Mouse (Mus musculus): Measurements from ENCODE around the gene Gh. TPM values are rescaled to one million over a fixed set of nuclear protein-coding genes. Genes with fewer than 3 reads are reported as not detected.

The Gh gene
- polyA plus RNA-seq, 1 experiment from 2014 or later: not detected

DNA sequence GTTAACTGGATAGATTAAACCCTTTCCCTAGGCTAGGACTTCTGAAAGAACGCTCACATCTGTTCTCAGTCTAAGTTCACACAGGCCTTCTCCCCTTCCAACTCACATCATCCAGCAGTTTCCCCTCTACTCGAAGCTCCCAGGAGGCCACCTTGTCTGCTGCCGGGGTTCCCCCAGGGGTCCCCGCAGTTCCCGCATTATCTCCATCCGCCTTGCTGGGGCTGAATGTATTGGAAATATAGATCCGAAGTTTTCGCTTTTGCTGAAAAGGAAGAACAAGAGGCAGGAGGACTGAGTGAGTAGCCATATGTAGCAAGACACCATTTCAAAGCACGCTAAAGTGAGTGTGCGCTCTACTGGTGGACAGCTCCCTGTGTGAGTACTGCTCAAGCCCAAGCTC is 35.2 kb downstream of the Gh start:
- Histone ChIP-seq H3K4me3 (replicated peaks) (no peak overlapping the region), H3K4me2 (replicated peaks) (no peak overlapping the region), H3K4me1 (replicated peaks) (peaks cover 36% of the 10 kb centered on the region), H3K27ac (no peak overlapping the region), H3K9ac (replicated peaks) (no peak overlapping the region), H3K9me3 (no peaks in the 10 kb centered on the region), H3K27me3 (no peaks in the 10 kb centered on the region), H3K36me3 (peaks cover 60% of the 10 kb centered on the region)
- WGBS: 96% methylated on average over 10 of the region's 10 CpGs
- no peak for ATAC-seq

DNA sequence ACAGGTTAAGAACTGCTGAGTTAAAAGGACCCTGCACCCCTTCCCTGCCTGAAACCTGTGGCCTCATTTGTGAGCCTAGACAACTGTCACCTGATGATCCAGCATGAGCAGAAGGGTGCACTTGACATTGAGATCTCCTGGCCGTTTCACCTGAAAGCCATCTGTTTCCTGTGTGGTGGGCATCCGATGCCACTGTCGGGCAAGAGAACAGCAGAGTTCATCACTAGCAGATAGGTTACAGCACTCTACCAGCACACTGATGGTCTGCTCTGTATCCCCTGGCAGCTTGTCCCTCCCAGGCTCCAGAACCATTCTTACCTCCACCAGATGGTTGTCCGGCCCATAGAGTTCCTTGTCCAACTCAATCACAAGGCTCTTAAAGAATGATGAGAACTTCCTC is 36.1 kb downstream of the Gh start:
- Histone ChIP-seq H3K9me3 (no peaks in the 10 kb centered on the region), H3K27me3 (no peaks in the 10 kb centered on the region), H3K27ac (no peak overlapping the region), H3K4me3 (replicated peaks) (no peak overlapping the region), H3K36me3 (peaks cover 69% of the 10 kb centered on the region), H3K9ac (replicated peaks) (no peak overlapping the region), H3K4me1 (replicated peaks) (peaks cover 28% of the 10 kb centered on the region), H3K4me2 (replicated peaks) (no peak overlapping the region)
- ATAC-seq: no peak
- 94% methylated on average over 4 of the region's 4 CpGs for WGBS

DNA sequence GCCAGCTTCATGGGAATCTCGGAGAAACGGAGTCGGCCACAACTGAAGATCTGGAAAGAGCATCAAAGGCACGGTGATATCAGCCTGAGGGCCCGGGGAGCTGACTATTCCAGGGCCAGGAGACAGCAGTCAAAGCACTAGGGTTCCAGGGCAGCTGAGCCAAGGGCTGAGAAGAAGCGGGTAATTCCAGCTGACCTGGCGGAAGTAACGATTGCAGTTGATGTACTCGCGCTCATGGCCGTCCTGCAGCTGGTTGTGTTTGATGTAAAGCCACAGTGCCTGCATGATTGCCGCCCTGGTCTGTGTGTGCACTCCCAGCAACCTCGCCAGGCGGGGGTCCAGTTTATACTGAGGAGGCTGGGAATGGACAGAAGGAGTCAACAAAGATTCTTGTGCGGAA is 36.7 kb downstream of the Gh start:
- 94% methylated on average over 15 of the region's 15 CpGs for WGBS
- Histone ChIP-seq H3K9me3 (no peaks in the 10 kb centered on the region), H3K27me3 (no peaks in the 10 kb centered on the region), H3K27ac (no peak overlapping the region), H3K4me3 (replicated peaks) (no peak overlapping the region), H3K36me3 (peaks cover 71% of the 10 kb centered on the region), H3K4me1 (replicated peaks) (peaks cover 24% of the 10 kb centered on the region), H3K9ac (replicated peaks) (no peak overlapping the region), H3K4me2 (replicated peaks) (no peak overlapping the region)
- ATAC-seq: no peak

DNA sequence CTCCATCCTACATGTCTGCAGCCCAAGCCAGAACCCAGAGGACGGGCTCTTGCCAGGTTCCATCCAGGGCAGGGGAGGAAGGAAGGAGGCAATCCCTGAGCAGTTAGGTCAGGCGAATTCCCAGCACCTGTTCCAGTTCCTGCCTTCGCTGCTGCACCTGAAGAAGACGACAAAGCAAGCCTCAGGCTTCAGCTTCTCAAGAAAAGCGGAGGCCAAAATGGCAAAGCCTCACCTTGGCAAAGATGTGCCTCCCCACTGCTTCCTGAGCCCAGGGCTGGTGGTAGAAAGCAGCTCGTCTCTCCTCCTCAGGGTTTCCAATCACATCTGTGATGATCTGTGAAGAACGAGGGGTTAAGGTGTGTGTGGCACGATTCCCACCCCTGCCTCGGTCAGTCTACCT is 37.7 kb downstream of the Gh start:
- 93% methylated on average over 9 of the region's 9 CpGs for WGBS
- H3K36me3 ChIP-seq: peaks cover 77% of the 10 kb centered on the region
- no peak for ATAC-seq

DNA sequence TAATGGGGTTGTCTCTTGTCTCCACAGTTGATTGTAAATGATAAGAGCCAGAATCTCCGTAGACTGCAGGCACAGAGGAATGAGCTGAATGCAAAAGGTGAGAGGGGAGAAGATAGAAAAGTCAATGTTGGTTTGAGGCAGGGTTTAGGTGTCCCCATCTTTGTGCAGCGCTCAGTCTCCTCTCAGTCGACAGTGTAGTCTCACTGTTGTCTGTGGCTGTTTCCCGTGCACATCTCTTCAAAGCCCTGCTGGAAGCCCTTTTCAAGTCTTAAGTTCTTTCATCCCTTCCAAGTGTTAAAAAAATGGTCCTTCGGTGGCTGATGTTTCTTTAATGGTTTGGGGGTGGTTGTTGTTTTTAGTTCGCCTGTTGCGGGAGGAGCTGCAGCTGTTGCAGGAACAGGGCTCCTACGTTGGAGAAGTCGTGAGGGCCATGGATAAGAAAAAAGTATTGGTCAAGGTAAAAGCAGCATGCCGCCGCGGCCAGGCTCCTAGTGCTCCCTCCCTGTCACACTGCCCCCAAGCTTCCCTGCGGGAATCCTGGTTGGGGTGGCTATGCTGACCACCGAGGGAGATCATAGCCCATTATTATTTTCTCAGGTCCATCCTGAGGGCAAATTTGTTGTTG is 40.7 kb downstream of the Gh start:
- Histone ChIP-seq H3K4me3 (replicated peaks) (no peak overlapping the region), H3K9me3 (no peaks in the 10 kb centered on the region), H3K27ac (no peak overlapping the region), H3K4me2 (replicated peaks) (no peak overlapping the region), H3K36me3 (peaks cover 77% of the 10 kb centered on the region), H3K9ac (replicated peaks) (no peak overlapping the region), H3K4me1 (replicated peaks) (peaks cover 20% of the 10 kb centered on the region), H3K27me3 (no peaks in the 10 kb centered on the region)
- ATAC-seq: no peak
- 86% methylated on average over 14 of the region's 14 CpGs for WGBS

More for the DNA sequence above, 37.7 kb downstream of the Gh start:
- Histone ChIP-seq H3K9ac (replicated peaks) (no peak overlapping the region), H3K4me2 (replicated peaks) (no peak overlapping the region), H3K4me3 (replicated peaks) (no peak overlapping the region), H3K27me3 (no peaks in the 10 kb centered on the region), H3K9me3 (no peaks in the 10 kb centered on the region), H3K4me1 (replicated peaks) (peaks cover 18% of the 10 kb centered on the region), H3K27ac (no peak overlapping the region)

DNA sequence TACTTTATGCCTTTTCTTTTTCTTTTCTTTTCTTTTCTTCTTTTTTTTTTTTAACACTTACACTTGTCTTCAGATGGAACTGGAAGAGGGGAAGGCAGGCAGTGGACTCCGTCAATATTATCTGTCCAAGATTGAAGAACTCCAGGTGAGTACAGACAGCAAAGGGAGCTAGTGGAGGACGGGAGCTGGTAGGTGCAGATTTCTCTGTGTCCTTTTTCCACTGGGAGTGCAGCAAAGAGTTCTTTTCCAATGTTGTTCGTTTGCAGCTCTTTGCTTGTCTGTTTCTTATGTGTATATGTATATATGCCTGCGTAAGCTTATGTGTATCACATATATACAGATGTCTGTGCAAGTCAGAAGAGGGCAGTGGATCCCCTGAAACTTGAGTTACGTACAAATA is 44.9 kb downstream of the Gh start:
- Histone ChIP-seq H3K9ac (replicated peaks) (peak overlapping the region; percentile 88), H3K36me3 (peaks cover 60% of the 10 kb centered on the region), H3K4me2 (replicated peaks) (peak overlapping the region; percentile 97), H3K9me3 (no peaks in the 10 kb centered on the region), H3K27me3 (no peaks in the 10 kb centered on the region), H3K4me1 (replicated peaks) (peaks cover 30% of the 10 kb centered on the region), H3K4me3 (replicated peaks) (peak overlapping the region; percentile 89), H3K27ac (no peak overlapping the region)
- no peak for ATAC-seq
- WGBS: 71% methylated on average over 5 of the region's 5 CpGs

DNA sequence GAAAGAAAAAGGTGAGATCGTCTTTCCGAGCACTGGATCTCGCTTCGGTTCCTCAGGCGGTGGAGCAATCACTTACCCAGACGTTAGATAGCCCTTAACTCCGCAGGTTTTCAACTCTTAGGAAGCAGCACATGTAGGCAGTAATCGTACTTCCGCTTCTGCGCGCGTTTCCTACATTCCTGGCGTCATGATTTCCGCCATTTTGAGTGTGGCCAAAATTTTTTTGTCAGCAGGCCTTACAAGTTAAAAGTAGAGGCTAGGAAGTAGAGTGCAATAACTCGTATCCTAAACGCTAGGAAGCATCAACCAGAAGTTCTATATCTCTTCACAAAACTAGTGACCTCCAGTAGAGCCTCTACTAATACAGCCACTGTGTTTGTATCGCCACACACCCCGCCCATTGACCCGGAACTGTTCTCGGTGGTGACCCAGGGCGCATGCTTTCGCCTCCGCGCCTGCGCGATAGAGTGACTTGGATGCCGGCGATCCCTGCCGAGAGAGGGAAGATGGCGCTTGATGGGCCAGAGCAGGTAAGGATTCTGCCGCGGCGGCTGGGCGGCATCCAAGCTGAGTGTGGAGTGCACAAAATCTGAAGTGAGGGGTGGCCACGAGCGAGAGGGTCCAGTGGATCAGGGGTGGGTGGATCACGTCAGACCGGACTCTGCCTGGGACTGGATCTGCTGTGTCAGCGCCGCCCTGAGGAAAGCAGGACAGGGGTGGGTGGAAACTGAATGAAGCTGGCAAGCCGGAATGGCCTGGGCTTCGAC is 45.8 kb downstream of the Gh start, which contains the start of the genes Ftsj3 and Psmc5:
Ftsj3 (minus strand) TSS at position 395 of the 767 bp plus-strand sequence.
Psmc5 (plus strand) TSS at position 470 of the 767 bp plus-strand sequence.
- Histone ChIP-seq H3K4me1 (replicated peaks) (peaks cover 30% of the 10 kb centered on the region), H3K4me2 (replicated peaks) (peak within 1 kb of the TSS; percentile 97), H3K9ac (replicated peaks) (peak within 1 kb of the TSS; percentile 88), H3K4me3 (replicated peaks) (peak within 1 kb of the TSS; percentile 89), H3K9me3 (no peaks in the 10 kb centered on the region), H3K27ac (peak within 1 kb of the TSS; percentile 82), H3K27me3 (no peaks in the 10 kb centered on the region), H3K36me3 (peaks cover 60% of the 10 kb centered on the region)
- WGBS: 0% methylated on average over 42 of the region's 42 CpGs
- ATAC-seq: peak; percentile 97

DNA sequence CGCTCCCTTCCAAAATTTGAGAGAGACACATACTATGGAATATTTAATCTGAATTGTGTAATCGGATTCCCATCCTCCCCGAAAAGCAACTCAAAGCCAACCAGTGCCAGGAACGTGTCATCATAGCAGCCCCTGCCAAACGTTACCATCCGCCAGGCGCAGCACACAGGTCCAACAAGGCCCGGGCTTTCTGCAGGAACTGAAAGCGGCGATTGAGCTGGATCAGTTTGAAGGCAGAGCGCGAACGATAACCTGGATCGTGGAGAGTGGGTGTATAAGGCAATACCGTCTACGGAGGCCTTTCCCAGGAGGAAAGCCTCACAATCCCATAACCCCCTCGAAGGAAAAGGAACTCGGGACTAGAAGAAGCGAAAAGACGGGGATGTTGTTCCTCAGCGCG is 46.5 kb downstream of the Gh start:
- Histone ChIP-seq H3K4me2 (replicated peaks) (peak overlapping the region; percentile 97), H3K36me3 (peaks cover 61% of the 10 kb centered on the region), H3K27ac (no peak overlapping the region), H3K4me1 (replicated peaks) (peaks cover 30% of the 10 kb centered on the region), H3K9me3 (no peaks in the 10 kb centered on the region), H3K27me3 (no peaks in the 10 kb centered on the region), H3K4me3 (replicated peaks) (peak overlapping the region; percentile 89), H3K9ac (replicated peaks) (peak overlapping the region; percentile 88)
- ATAC-seq: no peak; the same call in 1 of the 2 replicates
- WGBS: 4% methylated on average over 22 of the region's 22 CpGs

DNA sequence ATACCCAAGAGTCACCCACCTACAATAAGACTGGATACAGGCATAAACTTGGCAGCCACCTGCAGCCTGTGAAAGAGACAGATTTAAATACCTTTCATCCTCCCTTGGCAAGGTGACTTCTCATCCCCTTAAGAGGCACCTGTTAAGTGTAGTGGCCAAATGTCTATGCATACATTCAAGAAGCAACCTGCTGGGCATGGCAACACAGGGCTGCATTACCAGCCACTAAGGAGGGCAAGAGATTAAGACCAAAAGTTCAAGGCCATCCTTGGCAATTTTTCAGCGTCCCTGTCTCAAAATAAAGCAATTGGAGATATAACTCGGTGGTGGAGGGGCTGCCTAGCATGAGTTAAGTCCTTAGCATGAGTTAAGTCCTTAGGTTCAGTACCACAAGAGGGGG is 46.9 kb downstream of the Gh start:
- peak overlapping the region; percentile 88; the same call in 1 of the 2 replicates for H3K9ac ChIP-seq (replicated peaks)
- no peak for ATAC-seq
- peak overlapping the region; percentile 97 for H3K4me2 ChIP-seq (replicated peaks)
- no peaks in the 10 kb centered on the region for H3K27me3 ChIP-seq
- no peaks in the 10 kb centered on the region for H3K9me3 ChIP-seq
- no peak overlapping the region for H3K27ac ChIP-seq
- H3K4me1 ChIP-seq (replicated peaks): peaks cover 30% of the 10 kb centered on the region
- 28% methylated on average over 2 of the region's 2 CpGs for WGBS
- H3K36me3 ChIP-seq: peaks cover 66% of the 10 kb centered on the region
- peak overlapping the region; percentile 89 for H3K4me3 ChIP-seq (replicated peaks)

Other genes starting within 250 kb of the Gh start
- 8.3 and 9.6 TPM in 2 replicates for gene Taco1, start 235.8 kb downstream of the Gh start, polyA plus RNA-seq (2015; fragmentation: Nextera tagmentation; extraction: Ambion mirVana)
- gene Map3k3, start 217.3 kb downstream of the Gh start, polyA plus RNA-seq (2015; fragmentation: Nextera tagmentation; extraction: Ambion mirVana): 12.5 and 14.5 TPM in 2 replicates
- 1.7 TPM in 1 of 2 replicates, not detected in the other for gene Gm10840, start 141.0 kb downstream of the Gh start, polyA plus RNA-seq (2015; fragmentation: Nextera tagmentation; extraction: Ambion mirVana)
- gene Limd2, start 141.0 kb downstream of the Gh start, polyA plus RNA-seq (2015; fragmentation: Nextera tagmentation; extraction: Ambion mirVana): 211 TPM in 2 replicates
- 33.8 and 36.9 TPM in 2 replicates for gene Strada, start 99.7 kb downstream of the Gh start, polyA plus RNA-seq (2015; fragmentation: Nextera tagmentation; extraction: Ambion mirVana)
- gene Ccdc47, start 85.5 kb downstream of the Gh start, polyA plus RNA-seq (2015; fragmentation: Nextera tagmentation; extraction: Ambion mirVana): 96.2 and 101 TPM in 2 replicates
- gene Ddx42, start 84.9 kb downstream of the Gh start, polyA plus RNA-seq (2015; fragmentation: Nextera tagmentation; extraction: Ambion mirVana): 101 and 105 TPM in 2 replicates
- gene Ftsj3, start 45.8 kb downstream of the Gh start, polyA plus RNA-seq (2015; fragmentation: Nextera tagmentation; extraction: Ambion mirVana): 39.3 and 40.3 TPM in 2 replicates
- 324 and 341 TPM in 2 replicates for gene Psmc5, start 45.7 kb downstream of the Gh start, polyA plus RNA-seq (2015; fragmentation: Nextera tagmentation; extraction: Ambion mirVana)
- gene Smarcd2, start 28.9 kb downstream of the Gh start, polyA plus RNA-seq (2015; fragmentation: Nextera tagmentation; extraction: Ambion mirVana): 10.8 and 11.4 TPM in 2 replicates
- gene Tcam1, start 25.2 kb downstream of the Gh start, polyA plus RNA-seq (2015; fragmentation: Nextera tagmentation; extraction: Ambion mirVana): 0.16 and 0.18 TPM in 2 replicates
- 0.50 and 0.66 TPM in 2 replicates for gene Cd79b, start 12.9 kb upstream of the Gh start, polyA plus RNA-seq (2015; fragmentation: Nextera tagmentation; extraction: Ambion mirVana)
- gene Scn4a, start 51.4 kb upstream of the Gh start, polyA plus RNA-seq (2015; fragmentation: Nextera tagmentation; extraction: Ambion mirVana): 0.05 TPM in 1 of 2 replicates, not detected in the other
- gene Prr29, start 63.6 kb upstream of the Gh start, polyA plus RNA-seq (2015; fragmentation: Nextera tagmentation; extraction: Ambion mirVana): not detected in 2 replicates
- 8.5 and 10.7 TPM in 2 replicates for gene Icam2, start 86.2 kb upstream of the Gh start, polyA plus RNA-seq (2015; fragmentation: Nextera tagmentation; extraction: Ambion mirVana)
- gene Ern1, start 186.0 kb upstream of the Gh start, polyA plus RNA-seq (2015; fragmentation: Nextera tagmentation; extraction: Ambion mirVana): 6.5 and 6.7 TPM in 2 replicates